Mouse (Mus musculus) liver, adult 2 months (tissue): ENCODE measurements around the gene Helz.

ENCODE experiments used
- CTCF ChIP-seq: fragments of 200-500 bp; IDR thresholded peaks from 2 replicates; pipeline ENCODE4 v1.5.1; 2011; ENCODE audit warnings: low read depth, low read length, control low read depth
- POLR2A ChIP-seq: fragments of 200-500 bp; IDR thresholded peaks from 2 replicates; pipeline ENCODE4 v1.6.1; 2011; ENCODE audit warnings: low read length, control low read depth; ENCODE audit not compliant: insufficient read depth; ENCODE audit errors: extremely low read depth

DNA sequence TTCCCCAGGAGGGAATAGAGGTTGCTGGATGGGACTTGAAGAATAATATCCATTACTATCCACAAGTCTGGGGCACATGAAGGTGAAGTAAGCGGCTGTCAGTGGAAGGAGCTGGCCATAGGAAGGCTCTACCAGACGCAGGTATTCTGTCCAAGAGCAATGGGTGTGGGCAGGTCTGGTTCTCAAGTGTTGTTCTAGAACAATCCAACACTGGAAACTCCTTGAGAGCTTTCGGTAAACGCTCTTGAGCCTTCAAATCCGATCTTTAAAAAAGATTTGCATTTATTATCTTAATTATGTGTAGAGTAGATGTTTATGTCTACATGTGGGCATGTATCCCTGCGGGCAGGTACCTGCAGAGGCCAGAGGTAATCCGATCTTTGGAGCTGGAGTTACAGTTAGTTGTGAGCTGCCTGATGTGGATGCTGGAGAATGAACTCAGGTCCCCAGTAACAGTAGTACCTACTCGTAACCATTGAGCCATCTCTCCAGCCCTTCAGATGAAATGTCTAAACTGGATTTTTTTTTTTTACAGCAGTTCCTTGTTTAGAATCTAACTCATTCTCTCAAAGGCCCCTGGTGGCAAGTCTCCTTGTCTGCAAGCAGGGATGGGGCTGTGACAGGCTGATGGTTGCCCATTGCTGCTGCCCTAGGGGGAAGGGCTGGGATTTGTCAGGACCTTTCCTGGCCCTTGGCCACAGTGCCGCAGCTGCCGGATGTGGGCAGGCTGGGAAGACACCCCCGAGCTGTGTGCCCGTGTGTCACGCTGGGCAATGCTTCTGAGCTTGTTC lies 180.5 kb downstream of the Helz start:
- TF ChIP-seq POLR2A (no peak), CTCF (no peak)
